Mouse (Mus musculus): ENCODE measurements around the gene Son.

GRCm38 (mm10) chr16:91695108-91695755 is 47.9 kb downstream of the Son start:
- TF ChIP-seq CTCF (IDR thresholded peaks at IDR 0.05; ENCODE audit: low read depth, low read length): no peak
- TF ChIP-seq POLR2A (IDR thresholded peaks at IDR 0.05; ENCODE audit: insufficient read depth, low read length): no peak
